Mouse (Mus musculus) heart, postnatal 0 days (tissue): ENCODE measurements at regions not wholly inside any gene's neighbourhood (a gene's known extent, or its start where the extent isn't known, plus 50 kb on each side); places are given as distances from the start of the nearest gene placed in this dataset.

Experiments
- ATAC-seq: fragments of 200-750 bp; cut with Nextera tagmentation; 2 replicates; pipeline ENCODE4 v1.8.0; 2017; ENCODE audit warnings: low read depth, moderate number of reproducible peaks, moderate library complexity; ENCODE audit not compliant: insufficient read depth
- DNase-seq: peaks from one replicate; pipeline ENCODE4 v3.0.0-alpha.2; 2016; ENCODE audit warnings: low spot score
- H3K27ac ChIP-seq: fragments of 300-500 bp; sonication (generic); 2 replicates; pipeline ENCODE4 v1.5.1; 2014; ENCODE audit warnings: low read depth, mild to moderate bottlenecking
- H3K27me3 ChIP-seq: fragments of 300-500 bp; sonication (generic); 2 replicates; pipeline ENCODE4 v1.6.1; 2014; ENCODE audit warnings: low read length, mixed read lengths; ENCODE audit not compliant: control insufficient read depth, insufficient read depth
- H3K36me3 ChIP-seq: fragments of 300-500 bp; sonication (generic); replicated peaks from 2 replicates; pipeline ENCODE4 v1.6.1; 2014; ENCODE audit warnings: low read length, mixed read lengths; ENCODE audit not compliant: control insufficient read depth, insufficient read depth
- H3K4me1 ChIP-seq: fragments of 300-500 bp; sonication (generic); 2 replicates; pipeline ENCODE4 v1.6.1; 2014; ENCODE audit warnings: antibody characterized with exemption; ENCODE audit not compliant: control insufficient read depth, insufficient read depth
- H3K4me2 ChIP-seq: fragments of 300-500 bp; sonication (generic); 2 replicates; pipeline ENCODE4 v1.6.1; 2014; ENCODE audit warnings: low read depth, mild to moderate bottlenecking, low read length, moderate library complexity
- H3K4me3 ChIP-seq: fragments of 300-500 bp; sonication (generic); 2 replicates; pipeline ENCODE4 v1.5.1; 2014; ENCODE audit warnings: low read depth, low read length
- H3K9ac ChIP-seq: fragments of 300-500 bp; sonication (generic); replicated peaks from 2 replicates; pipeline ENCODE4 v1.6.1; 2014; ENCODE audit warnings: low read depth, low read length, mixed read lengths
- H3K9me3 ChIP-seq: fragments of 300-500 bp; sonication (generic); replicated peaks from 2 replicates; pipeline ENCODE4 v1.6.1; 2016; ENCODE audit warnings: low read length; ENCODE audit not compliant: control insufficient read depth
- CTCF ChIP-seq: IDR thresholded peaks from 2 replicates; pipeline ENCODE4 v1.5.1; 2016; ENCODE audit warnings: antibody characterized with exemption, control low read depth, low read depth
- EP300 ChIP-seq: IDR thresholded peaks from 2 replicates; pipeline ENCODE4 v1.6.1; 2016; ENCODE audit warnings: antibody characterized with exemption, low read depth
- WGBS: fragments of 180-500 bp; shearing (Covaris S2); extraction: QIAGEN DNeasy Blood & Tissue Kit; methylation state at CpG from one replicate; pipeline ENCODE4 v1.1.7; 2014; 5-methylcytosine and 5-hydroxymethylcytosine counted together

GRCm38 (mm10) chr9:85120061-85120460 is 192.5 kb upstream of the Gm11114 start:
- DNase-seq (no peak), ATAC-seq (no peak)
- TF ChIP-seq CTCF (no peak), EP300 (no peak)
- no peak overlapping the region for H3K27ac ChIP-seq
- no peak overlapping the region for H3K4me2 ChIP-seq
- no peak overlapping the region for H3K9ac ChIP-seq
- H3K9me3 ChIP-seq, result no peaks in the 10 kb centered on the region
- no peaks in the 10 kb centered on the region for H3K27me3 ChIP-seq
- H3K36me3 ChIP-seq, result no peaks in the 10 kb centered on the region
- no peaks in the 10 kb centered on the region for H3K4me1 ChIP-seq
- WGBS, result 62% methylated on average over 1 of the region's 1 CpGs
- H3K4me3 ChIP-seq, result no peak overlapping the region

GRCm38 (mm10) chr9:85121059-85121458 is 191.5 kb upstream of the Gm11114 start:
- ATAC-seq, result no peak
- Histone ChIP-seq H3K27ac (no peak overlapping the region), H3K27me3 (no peaks in the 10 kb centered on the region), H3K4me2 (no peak overlapping the region), H3K4me3 (no peak overlapping the region), H3K9ac (no peak overlapping the region), H3K4me1 (no peaks in the 10 kb centered on the region), H3K9me3 (no peaks in the 10 kb centered on the region), H3K36me3 (no peaks in the 10 kb centered on the region)
- DNase-seq, result no peak
- no peak for TF ChIP-seq EP300
- no peak for TF ChIP-seq CTCF

GRCm38 (mm10) chr9:85123706-85124105 is 188.9 kb upstream of the Gm11114 start:
- ATAC-seq (no peak), DNase-seq (no peak)
- Histone ChIP-seq H3K27ac (no peak overlapping the region), H3K9me3 (no peaks in the 10 kb centered on the region), H3K9ac (no peak overlapping the region), H3K4me1 (no peaks in the 10 kb centered on the region), H3K4me2 (no peak overlapping the region), H3K36me3 (no peaks in the 10 kb centered on the region), H3K27me3 (no peaks in the 10 kb centered on the region), H3K4me3 (no peak overlapping the region)
- no peak for TF ChIP-seq CTCF
- TF ChIP-seq EP300, result no peak
- WGBS, result 81% methylated on average over 3 of the region's 3 CpGs

- DNase-seq, result no peak
- 35% methylated on average over 4 of the region's 4 CpGs for WGBS
- no peaks in the 10 kb centered on the region for H3K27me3 ChIP-seq
- H3K9me3 ChIP-seq, result no peaks in the 10 kb centered on the region
- H3K9ac ChIP-seq, result no peak overlapping the region
- H3K36me3 ChIP-seq, result no peaks in the 10 kb centered on the region
- H3K4me3 ChIP-seq, result no peak overlapping the region
- TF ChIP-seq CTCF (no peak), EP300 (no peak)
- H3K27ac ChIP-seq, result no peak overlapping the region
- ATAC-seq, result no peak
- no peak overlapping the region for H3K4me2 ChIP-seq
- no peaks in the 10 kb centered on the region for H3K4me1 ChIP-seq
These were observed 186.8 kb upstream of the Gm11114 start for GRCm38 (mm10) chr9:85125775-85126174.

GRCm38 (mm10) chr9:85126541-85126940 is 186.0 kb upstream of the Gm11114 start:
- no peaks in the 10 kb centered on the region for H3K36me3 ChIP-seq
- DNase-seq (peak; percentile 7), ATAC-seq (no peak)
- H3K27me3 ChIP-seq, result no peaks in the 10 kb centered on the region
- no peak overlapping the region for H3K4me3 ChIP-seq
- H3K4me2 ChIP-seq, result no peak overlapping the region
- TF ChIP-seq EP300 (no peak), CTCF (no peak)
- H3K27ac ChIP-seq, result no peak overlapping the region
- no peaks in the 10 kb centered on the region for H3K4me1 ChIP-seq
- 72% methylated on average over 6 of the region's 6 CpGs for WGBS
- no peak overlapping the region for H3K9ac ChIP-seq
- no peaks in the 10 kb centered on the region for H3K9me3 ChIP-seq

GRCm38 (mm10) chr9:85127107-85127506 is 185.5 kb upstream of the Gm11114 start:
- ATAC-seq, result no peak
- Histone ChIP-seq H3K4me2 (no peak overlapping the region), H3K27ac (no peak overlapping the region), H3K27me3 (no peaks in the 10 kb centered on the region), H3K4me1 (no peaks in the 10 kb centered on the region), H3K4me3 (no peak overlapping the region), H3K9me3 (no peaks in the 10 kb centered on the region), H3K36me3 (no peaks in the 10 kb centered on the region), H3K9ac (no peak overlapping the region)
- TF ChIP-seq CTCF, result no peak
- TF ChIP-seq EP300, result no peak
- WGBS, result 62% methylated on average over 4 of the region's 4 CpGs
- DNase-seq, result peak; percentile 8
